Mouse (Mus musculus): ENCODE results near the gene Ubox5.
"Not testable (repeated sequence)": the region's sequence is repeated elsewhere in the genome, so short reads cannot be mapped to it uniquely, and the experiment has no call there.

Ubox5 gene

GRCm38 (mm10) chr2:130632887-130633675 lies 3.2 kb upstream of the Ubox5 start:
- no peak for DNase-seq

GRCm38 (mm10) chr2:130632416-130632815 lies 2.6 kb upstream of the Ubox5 start:
- peak; percentile 75 for DNase-seq

- no peak for DNase-seq
These were observed 579 bp downstream of the Ubox5 start for GRCm38 (mm10) chr2:130629080-130629838.

DNA sequence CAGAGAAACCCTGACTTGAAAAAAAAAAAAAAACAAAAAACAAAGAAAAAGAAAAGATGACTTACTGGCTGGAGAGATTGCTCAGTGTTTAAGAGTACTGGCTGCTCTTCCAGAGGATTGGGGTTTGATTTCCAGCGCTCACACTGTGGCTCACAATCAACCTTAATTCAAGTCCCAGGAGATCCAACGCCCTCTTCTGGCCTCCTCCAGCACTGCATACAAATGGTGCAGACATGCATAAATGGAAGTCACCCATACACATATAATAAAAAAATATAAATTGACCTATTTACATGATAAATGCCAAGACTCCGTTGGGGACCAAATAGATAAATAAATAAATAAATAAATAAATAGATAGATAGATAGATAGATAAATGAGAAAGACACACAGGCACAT lies 1.4 kb downstream of the Ubox5 start:
- no peak for DNase-seq

GRCm38 (mm10) chr2:130618972-130619371 lies 10.9 kb downstream of the Ubox5 start:
- peak; percentile 67 for DNase-seq

- DNase-seq = no peak
These were observed 16.7 kb downstream of the Ubox5 start for GRCm38 (mm10) chr2:130613091-130613490.

GRCm38 (mm10) chr2:130602195-130602594 lies 27.6 kb downstream of the Ubox5 start:
- DNase-seq = no peak

GRCm38 (mm10) chr2:130598399-130598798 lies 31.4 kb downstream of the Ubox5 start:
- no peak for DNase-seq

- DNase-seq = no peak
These were observed 32.2 kb downstream of the Ubox5 start for GRCm38 (mm10) chr2:130597601-130598010.

- no peak for DNase-seq
These were observed 34.2 kb downstream of the Ubox5 start for GRCm38 (mm10) chr2:130595596-130595995.

DNA sequence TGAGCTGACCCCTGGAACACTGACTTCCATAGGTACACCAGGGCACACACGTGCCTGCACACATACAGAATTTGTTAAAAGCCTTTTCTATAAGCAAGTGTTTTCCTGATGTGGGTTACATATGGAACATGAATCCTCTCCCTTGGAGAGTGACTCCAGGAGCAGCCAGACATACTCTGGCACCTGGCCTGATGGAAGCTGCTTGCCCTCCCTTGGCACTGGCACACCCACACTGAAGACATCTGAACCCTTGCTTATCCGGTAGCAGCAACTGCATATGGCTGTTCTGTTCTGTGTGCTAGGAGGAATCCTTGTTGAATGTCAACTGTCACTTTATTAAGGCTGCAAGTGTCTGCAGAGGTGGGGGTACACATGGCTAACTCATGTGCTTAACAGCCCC lies 38.8 kb downstream of the Ubox5 start:
- DNase-seq = no peak

GRCm38 (mm10) chr2:130589761-130590160 lies 40.1 kb downstream of the Ubox5 start:
- no peak for DNase-seq

DNA sequence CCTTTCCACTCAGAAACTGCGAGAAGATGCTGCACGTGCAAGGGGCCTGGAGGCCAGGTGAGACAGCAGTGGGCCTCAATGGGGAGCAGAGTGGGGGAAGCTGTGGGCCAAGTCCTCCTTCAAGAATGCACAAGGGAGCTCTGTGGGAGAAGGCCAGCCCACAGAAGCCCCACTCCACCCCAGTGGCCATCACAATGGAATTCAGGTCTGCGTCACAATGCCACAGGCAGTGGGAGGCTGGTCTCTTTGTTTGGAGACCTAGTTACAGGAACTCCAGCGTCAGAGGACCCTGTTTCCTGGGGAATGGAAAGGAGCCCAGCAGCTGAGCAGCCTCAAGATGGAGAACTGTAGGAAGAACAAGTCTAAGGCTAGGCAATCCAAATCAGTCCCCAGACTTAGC lies 40.7 kb downstream of the Ubox5 start:
- DNase-seq = no peak

DNA sequence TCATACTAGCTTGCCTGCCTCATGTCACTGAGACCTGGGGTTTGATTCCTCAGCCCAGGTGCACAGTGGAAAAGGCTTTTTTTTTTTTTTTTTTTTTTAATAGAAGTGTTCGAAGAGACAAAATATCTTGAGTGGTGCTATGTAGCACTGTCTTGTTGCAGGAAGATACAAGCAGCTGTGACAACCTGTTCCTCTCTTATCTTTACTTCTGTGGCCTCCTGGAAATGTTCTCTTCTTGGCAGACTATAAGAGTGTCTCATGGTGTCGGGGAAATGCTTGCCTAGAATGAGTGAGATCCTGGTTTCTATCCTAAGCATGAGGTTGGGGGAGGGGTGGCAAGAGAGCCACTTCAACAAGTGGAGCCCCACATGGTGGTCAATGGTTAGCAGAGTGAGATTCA lies 41.5 kb downstream of the Ubox5 start:
- DNase-seq = no peak

DNA sequence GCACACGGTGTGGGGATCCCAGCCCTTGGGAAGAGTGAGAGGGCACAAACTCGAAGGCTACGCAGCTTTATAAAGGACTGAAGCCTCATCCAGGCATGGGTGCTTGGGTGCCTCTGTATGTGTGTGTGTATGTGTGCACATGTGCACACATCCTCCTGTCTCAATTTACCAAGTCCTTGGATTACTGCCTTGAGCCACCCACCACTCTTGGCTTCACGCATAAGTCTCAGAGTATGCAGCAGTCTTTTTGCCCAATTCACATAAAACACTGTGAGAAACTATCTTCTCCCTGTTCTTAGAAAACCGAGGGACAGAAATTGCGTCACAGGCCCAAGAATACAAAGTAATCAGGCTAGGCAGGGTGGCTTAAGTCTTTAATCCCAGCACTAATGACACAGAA lies 43.8 kb downstream of the Ubox5 start:
- no peak for DNase-seq

DNA sequence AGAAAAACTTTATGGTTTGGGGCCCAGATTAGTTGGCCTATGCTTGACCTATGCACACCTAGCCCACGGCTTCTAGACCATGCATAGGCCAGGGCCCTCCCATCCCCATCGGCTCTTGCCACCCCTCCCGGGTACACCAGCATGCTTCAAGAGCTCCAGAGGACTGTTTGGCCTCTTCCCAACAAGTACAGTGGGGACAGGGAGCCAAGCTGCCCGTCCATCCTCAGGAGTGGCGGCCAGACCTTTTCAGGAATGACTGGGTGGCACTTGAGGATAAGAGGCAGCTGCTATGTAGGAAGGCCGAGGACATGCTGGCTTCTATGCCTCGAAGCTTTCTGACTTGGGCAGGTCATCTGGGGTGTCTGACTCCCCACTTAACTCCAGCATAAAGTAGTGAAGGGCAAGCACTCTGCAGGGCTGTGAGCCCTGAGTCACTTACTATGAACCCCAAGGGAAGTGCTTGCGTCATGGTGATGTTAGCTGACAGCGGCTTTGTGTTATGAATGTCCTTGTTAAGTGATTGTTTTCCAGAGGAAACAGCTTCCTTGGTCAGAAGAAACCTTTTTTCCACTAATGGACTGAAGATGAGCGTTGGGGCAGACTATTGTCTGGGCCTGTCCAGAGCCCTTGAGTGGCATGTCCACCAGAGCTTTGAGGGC lies 45.8 kb downstream of the Ubox5 start:
- DNase-seq = no peak

DNA sequence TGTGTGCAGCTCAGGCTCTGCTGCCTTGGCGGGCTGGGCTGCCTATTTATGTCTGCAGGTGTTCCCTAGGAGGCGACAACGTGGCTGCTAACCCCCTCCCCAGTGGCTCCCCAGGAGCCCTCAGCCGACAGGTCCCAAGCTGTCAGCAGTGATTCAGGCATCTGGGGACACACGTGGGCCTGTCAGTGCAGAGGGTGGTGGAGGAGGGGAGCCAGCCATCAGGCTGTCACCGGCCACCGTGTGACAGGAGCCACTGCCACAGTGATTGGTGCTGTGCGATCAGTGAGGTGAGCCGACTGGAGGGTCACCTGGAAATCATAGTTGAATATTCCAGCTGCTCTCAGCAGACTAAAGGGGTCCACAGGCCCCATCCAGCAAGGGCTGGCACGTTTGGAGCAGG lies 47.3 kb downstream of the Ubox5 start, which contains the start of gene Avp:
Avp (minus strand) TSS at position 3 of the 400 bp plus-strand sequence.
- no peak for DNase-seq

DNA sequence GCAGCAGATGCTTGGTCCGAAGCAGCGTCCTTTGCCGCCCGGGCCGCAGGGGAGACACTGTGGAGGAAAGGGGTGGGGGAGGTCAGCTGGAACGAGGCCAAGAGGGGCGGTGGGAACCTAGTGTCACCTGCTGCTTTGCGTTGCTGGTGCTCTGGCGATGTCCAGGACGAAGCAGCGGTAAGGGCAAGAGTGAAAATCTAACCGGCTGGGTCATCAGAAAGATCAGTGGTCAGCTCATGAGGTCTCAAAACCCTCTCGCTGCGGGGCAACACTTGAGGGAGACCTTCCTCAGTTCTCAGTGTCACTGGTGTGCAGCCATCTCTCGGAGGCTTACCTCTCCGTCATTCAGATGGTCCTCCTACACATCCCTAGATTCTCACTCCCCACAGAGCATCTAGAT lies 48.6 kb downstream of the Ubox5 start:
- DNase-seq = no peak

GRCm38 (mm10) chr2:130579791-130580190 lies 50.0 kb downstream of the Ubox5 start:
- DNase-seq = no peak

DNA sequence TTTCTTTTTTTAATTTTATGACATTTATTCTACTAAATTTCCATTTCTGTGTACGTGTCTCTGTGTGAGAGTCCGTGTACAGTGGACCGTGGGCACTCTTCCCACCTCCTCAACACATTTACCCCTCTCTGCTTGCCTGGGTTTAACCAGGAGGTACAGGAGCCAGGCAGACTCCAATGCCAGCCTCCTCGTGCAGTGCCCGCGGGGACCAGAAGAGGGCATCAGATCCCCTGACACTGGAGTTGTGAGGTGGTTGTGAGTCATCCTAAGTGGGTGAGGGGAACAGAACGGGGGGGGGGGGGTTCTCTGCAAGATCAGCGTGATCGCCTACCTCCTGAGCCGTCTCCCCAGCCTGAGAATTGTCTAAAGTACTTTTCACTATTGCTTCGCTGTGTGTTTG lies 51.7 kb downstream of the Ubox5 start:
- peak; percentile 44 for DNase-seq

GRCm38 (mm10) chr2:130577632-130578031 lies 52.2 kb downstream of the Ubox5 start:
- peak; percentile 82 for DNase-seq

DNA sequence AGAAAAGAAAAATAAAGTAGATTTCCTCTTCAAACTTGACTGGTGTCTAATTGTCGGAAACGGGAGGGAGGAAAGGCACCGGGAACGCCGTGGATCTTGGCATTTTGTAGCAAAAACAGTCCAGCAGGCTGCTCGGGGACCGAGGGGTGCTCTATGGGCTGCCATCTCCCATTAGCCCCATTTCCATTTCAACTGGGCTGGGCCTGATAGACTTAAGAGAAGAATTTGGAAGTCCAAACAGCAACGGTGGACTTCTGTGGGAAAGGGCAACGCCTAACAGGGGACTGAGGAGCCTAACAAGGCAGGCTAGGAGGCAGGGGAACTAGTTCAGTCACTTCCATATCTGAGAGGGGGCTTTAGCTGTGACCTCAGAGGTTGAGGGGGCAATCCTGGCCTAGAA lies 52.8 kb downstream of the Ubox5 start:
- no peak for DNase-seq

- DNase-seq = not testable (repeated sequence)
These were observed 53.3 kb downstream of the Ubox5 start for GRCm38 (mm10) chr2:130576564-130576963.

DNA sequence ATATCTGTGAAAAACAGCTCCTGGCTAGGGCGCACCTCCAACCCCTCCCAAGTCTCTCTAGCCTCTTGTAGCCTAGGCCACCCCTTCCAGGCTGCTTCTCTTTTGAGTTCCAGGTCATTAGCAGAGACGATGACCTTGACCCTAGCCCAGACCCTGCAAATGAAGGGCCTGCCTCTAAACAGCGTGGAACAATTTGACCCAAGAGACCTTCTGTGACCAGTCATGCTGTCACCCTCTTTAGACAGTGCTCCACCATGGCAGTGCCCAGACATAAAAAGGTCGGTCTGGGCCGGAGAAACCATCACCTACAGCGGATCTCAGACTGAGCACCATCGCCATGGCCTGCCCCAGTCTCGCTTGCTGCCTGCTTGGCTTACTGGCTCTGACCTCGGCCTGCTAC lies 54.0 kb downstream of the Ubox5 start, which contains the start of gene Oxt:
Oxt (plus strand) TSS at position 301 of the 400 bp plus-strand sequence.
- no peak for DNase-seq

Data from kidney, adult 11 months (tissue).